Mouse (Mus musculus) 3134 (cell line): ENCODE measurements around the gene Tomm40.

ENCODE experiments used
- DNase-seq: peaks from one replicate; pipeline ENCODE4 v3.0.0-alpha.2; 2011; ENCODE audit warnings: low spot score; ENCODE audit not compliant: insufficient read length; ENCODE audit errors: extremely low read depth

Tomm40 gene

DNA sequence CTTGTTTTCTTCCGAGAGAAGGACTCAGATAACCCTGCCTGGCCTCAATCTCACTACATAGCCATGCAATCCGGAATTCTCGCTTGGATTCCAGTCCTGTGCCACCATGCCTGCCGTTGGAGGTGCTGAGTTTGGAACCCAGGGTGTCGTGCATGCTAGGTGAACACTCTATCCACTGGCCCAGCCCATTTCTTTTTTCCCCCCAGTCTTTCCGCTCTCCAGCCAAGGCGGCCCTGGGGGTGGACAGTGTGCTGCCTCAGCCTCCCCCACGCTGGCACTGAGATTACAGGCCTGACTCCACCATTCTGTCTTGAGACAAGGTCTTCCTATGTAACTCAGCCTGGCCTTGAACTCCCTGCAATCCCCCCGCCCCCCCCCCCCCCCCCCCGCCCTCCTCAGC, 30.7 kb upstream of the Tomm40 start:
- DNase-seq: no peak

GRCm38 (mm10) chr7:19744590-19745385, 29.6 kb upstream of the Tomm40 start:
- no peak for DNase-seq

GRCm38 (mm10) chr7:19743791-19744190, 28.6 kb upstream of the Tomm40 start:
- no peak for DNase-seq

DNA sequence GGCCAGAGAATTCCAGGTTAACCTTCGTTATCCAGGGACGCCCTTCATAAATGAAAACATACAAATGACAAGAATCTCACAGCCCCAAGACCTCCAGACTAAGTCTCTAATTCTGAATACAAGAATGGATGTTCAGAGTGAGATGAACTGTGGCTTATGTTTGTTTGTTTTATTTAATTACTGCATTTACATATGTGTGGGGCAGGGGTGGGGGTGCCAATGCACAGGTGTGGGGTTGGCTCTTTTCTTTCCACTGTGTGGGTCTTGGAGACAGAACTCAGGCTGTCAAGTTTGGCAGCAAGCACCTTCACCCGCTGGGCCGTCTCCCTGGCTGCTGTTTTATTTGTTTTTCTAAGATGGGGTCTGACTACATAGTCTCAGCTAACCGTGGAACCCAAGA, 27.2 kb upstream of the Tomm40 start:
- no peak for DNase-seq

- DNase-seq: no peak
Observed at GRCm38 (mm10) chr7:19741329-19742031, 26.2 kb upstream of the Tomm40 start.

GRCm38 (mm10) chr7:19740269-19740668, 25.0 kb upstream of the Tomm40 start:
- DNase-seq: no peak

- DNase-seq: no peak
Observed at GRCm38 (mm10) chr7:19738771-19739170, 23.5 kb upstream of the Tomm40 start.

GRCm38 (mm10) chr7:19736389-19737057, 21.3 kb upstream of the Tomm40 start:
- no peak for DNase-seq

GRCm38 (mm10) chr7:19734178-19734666, 19.0 kb upstream of the Tomm40 start:
- DNase-seq: no peak

DNA sequence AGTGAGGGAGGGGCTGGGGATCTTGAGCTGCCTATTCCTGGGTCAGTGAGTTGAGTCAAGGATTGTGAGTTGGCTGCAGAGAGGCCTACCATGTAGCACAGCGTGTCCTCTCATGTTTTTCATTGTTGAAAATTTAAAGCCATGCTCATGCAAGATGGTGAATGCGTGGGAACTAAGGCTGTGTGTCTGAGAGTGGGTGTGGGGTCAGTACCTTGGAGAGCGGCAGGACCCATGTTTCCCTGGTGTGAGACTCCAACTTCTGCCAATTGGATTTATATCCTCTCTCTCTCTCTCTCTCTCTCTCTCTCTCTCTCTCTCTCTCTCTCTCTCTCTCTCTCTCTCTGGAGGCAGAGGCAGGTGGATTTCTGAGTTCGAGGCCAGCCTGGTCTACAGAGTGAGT, 11.3 kb upstream of the Tomm40 start:
- no peak for DNase-seq

DNA sequence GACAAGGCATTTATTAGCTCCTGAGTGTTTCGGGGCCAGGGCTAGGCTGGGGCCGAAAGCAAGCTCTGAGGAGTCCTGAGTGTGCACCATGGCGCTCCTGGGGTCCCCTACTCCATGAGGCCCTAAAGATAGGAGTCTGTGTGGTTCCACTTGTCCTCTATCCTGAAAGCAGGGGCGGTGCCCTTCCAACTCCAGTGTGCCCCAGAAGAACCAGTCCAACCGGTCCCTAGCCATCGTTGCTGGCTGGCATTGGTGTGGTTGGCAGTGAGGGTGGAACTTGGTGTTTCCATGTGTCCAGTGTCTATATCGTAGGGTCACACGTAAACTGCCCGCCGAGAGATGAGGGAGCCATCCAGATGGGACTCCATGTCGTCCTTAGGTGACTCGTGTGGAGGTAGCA, 8.9 kb upstream of the Tomm40 start:
- DNase-seq: no peak

DNA sequence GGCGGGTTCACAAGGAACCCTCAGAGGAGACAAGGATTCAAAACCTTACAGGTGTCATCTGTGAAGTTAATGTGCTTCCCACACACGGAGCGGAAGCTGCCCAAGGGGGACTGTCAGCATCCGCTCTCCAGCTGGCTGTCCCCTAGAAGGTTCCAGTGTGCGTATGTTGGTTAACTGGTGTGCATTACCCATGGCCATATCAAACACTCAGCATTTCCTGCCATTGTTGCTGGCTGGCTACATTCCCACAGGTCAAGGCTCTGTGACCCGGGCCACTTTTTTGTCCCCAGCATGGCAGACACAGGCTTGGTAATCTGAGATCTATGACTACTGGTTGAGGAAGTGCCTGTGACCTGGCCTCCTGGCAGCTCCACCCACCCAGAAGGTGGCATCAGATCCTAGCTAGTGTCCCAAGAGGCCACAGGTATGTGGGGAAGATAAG, 7.5 kb upstream of the Tomm40 start:
- DNase-seq: no peak

DNA sequence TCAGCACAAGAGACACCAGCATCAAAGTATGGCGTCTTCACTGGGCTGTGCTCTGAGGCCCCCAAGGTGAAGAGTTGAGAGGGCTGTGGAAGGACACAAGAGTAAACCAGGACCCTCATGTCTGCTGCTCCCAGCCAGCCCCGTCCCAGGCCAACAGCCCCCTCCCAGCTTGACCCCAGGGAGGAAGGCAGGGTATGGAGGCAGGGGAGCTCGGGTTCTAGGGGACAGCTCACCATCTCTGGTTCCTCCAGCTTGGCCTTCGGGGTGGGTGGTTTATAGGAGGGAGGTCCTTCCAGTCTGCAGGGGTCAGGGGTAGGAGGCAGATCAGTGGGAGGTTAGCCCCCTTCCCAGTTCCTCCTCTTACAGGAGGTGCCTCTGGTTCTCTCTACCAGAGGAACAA, 4.0 kb upstream of the Tomm40 start:
- DNase-seq: no peak

GRCm38 (mm10) chr7:19718297-19718952, 3.2 kb upstream of the Tomm40 start:
- no peak for DNase-seq

DNA sequence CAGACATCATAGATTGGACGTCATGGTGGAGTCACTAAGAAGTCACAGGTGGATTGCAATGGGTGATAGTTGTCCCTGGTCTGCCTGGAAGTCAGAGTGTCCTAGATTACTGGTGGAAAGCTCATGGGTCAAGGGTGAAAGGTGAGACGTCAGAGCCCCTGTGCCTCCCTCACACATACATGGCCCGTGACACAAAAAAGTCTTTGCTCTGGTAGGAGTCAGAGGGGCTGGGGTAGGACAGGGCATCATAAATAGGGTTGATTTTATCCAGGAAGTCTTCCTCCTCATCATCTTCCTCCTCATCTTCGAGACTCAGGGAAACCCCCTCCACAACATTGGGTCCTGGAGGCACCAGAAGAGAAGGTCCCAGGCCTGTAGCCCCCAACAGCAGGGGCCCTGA, 2.1 kb upstream of the Tomm40 start:
- no peak for DNase-seq

DNA sequence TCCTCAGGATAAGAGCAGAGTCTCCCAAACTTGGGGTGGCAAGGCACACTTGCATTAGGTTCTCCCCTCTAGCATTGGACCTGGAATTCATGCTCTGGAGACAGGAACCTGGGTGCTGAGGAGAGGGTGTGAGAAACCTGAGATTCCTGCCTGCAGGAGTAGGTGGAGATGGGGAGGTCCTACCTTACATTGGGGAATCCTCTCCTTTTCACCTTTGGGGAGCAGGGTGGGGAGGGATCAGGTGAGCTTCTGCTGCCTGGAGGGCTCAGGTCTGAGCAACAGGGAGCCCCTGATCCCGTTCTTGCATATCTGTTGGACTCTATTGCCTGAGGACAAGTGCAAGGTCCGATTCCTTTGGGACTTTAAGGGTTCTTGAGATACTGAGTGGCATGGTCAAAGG, 1.6 kb upstream of the Tomm40 start:
- DNase-seq: no peak

DNA sequence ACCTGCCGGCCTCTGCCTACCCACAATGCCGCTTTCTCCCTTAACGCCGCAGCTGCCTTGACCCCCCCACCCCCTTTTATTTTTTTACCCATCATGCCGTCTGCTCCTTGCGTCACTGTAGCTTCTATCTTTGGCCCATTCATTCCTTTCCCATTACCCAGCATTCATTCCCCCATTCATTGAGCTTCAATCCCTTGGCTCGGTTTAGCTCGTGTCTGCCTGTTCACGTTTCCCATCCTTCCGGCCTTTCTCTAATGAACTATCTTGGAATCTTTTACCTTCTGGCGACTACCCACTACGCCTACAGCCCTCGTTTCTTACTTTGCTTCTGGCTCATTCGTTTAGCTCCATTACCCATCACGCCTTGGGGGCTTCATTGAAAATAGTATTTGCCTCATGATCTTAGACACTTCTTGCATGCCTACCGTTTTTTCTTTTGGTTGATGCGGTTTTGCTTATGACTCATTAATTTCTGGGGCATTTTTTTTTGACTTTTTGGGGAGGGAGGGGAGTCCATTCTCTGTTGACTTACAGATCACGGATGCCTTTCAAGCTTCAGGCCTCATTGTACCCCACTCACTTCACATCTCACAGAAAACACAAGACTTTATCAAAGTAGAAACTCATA, 931 bp upstream of the Tomm40 start:
- DNase-seq: no peak

- DNase-seq: no peak
Observed at GRCm38 (mm10) chr7:19714836-19715235, 402 bp downstream of the Tomm40 start.

DNA sequence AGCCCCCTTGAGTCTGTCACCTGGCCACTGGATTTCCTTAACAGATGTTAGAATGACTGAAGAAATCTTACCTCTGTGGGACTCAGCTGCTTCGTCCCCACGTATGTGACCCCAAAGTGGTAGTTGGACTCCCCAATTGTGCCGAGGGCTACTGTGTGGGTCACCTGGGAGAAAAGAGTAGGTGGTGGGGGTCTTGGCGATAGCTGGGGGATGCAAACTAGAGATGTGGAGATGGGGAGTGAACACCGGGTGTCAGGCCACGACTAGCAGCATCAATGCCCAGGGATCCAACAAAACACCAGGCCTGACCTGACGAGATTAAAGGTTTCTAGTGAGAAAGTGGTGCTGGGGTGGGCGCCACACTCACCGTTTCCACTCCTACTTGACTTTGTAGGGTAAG, 1.6 kb downstream of the Tomm40 start:
- no peak for DNase-seq

DNA sequence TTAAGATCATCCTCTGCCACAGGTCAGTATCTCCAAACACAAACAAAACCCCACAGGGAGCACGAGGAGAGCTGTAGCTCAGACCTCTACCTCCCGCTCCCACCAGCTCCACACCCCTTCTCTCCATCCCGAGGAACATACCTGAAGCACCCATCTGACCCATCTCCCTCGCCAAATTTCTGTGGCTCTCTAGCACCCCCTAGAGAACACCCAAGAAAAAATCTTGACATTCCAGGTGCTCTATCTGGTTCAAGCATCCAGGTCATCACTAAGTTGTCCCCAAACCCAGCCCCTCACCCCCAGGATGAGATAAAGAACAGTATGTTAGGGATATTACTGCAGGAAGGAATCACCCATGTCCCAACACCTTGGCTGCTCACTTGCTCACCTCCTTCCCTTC, 2.0 kb downstream of the Tomm40 start:
- no peak for DNase-seq

GRCm38 (mm10) chr7:19712414-19712813, 2.8 kb downstream of the Tomm40 start:
- no peak for DNase-seq
